14 mouse cellular contexts compared by ENCODE assay signal in genomic region chr3:34662008-34662711, GRCm38 (mm10). TPM values are rescaled to one million over a fixed set of nuclear protein-coding genes. Genes with fewer than 3 reads are reported as not detected.
DNase-seq lines count a peak whose midpoint lies in the region; ATAC-seq lines count a peak whose summit lies in the region.
"Had no signal": no experiment of that assay in that cellular context is flagged by ENCODE, and none has a peak within 500 bp of the region (broad histone marks: within the 10 kb centered on the region; RNA-seq: fewer than 3 reads in every experiment).

No protein-coding gene starts in this region.

- H3K9me3 ChIP-seq in forebrain, embryonic 16.5 days (ENCODE audit: control insufficient read depth, low read length): no peaks in the 10 kb centered on the region
- no peaks in the 10 kb centered on the region for H3K9me3 ChIP-seq in midbrain, embryonic 14.5 days (ENCODE audit: control insufficient read depth, low read length)
- H3K9me3 ChIP-seq in stomach, embryonic 15.5 days: no peaks in the 10 kb centered on the region

- peaks cover 69% of the 10 kb centered on the region for H3K4me1 ChIP-seq in forebrain, embryonic 16.5 days (replicated peaks; ENCODE audit: control insufficient read depth, insufficient read depth, low read length)
- H3K4me1 ChIP-seq in midbrain, embryonic 14.5 days (ENCODE audit: control insufficient read depth, insufficient read depth, low read length): peaks cover 34% of the 10 kb centered on the region
- H3K4me1 ChIP-seq in stomach, embryonic 15.5 days: peaks cover 5% of the 10 kb centered on the region; the same call in 1 of the 2 replicates

- no peaks in the 10 kb centered on the region for H3K36me3 ChIP-seq in forebrain, embryonic 16.5 days (ENCODE audit: control insufficient read depth, insufficient read depth)
- H3K36me3 ChIP-seq in midbrain, embryonic 14.5 days (ENCODE audit: control insufficient read depth, insufficient read depth, low read length): no peaks in the 10 kb centered on the region
- no peaks in the 10 kb centered on the region for H3K36me3 ChIP-seq in stomach, embryonic 15.5 days

- peak; percentile 60 for DNase-seq in embryo, embryonic 10.5 days (ENCODE audit: low spot score)
- DNase-seq in embryo, embryonic 10 days (ENCODE audit: low spot score): no peak
- peak; percentile 65 for DNase-seq in midbrain, embryonic 14.5 days
- no peak for DNase-seq in gastrocnemius, postnatal 4 days (ENCODE audit: low spot score in 2 of 2)
- no peak for DNase-seq in testis, postnatal 14 days (ENCODE audit: low spot score)
- DNase-seq: adrenal gland, postnatal 10 days; cerebellum, adult 8-10 months; kidney, postnatal 36 days; right cerebral cortex, postnatal 4 days; thymus, adult 2 months had no signal

- no peaks in the 10 kb centered on the region for H3K27me3 ChIP-seq in forebrain, embryonic 16.5 days (replicated peaks; ENCODE audit: control insufficient read depth, insufficient read depth, low read length)
- H3K27me3 ChIP-seq in midbrain, embryonic 14.5 days (ENCODE audit: control insufficient read depth, insufficient read depth, low read length): peaks cover 32% of the 10 kb centered on the region
- H3K27me3 ChIP-seq in stomach, embryonic 15.5 days (replicated peaks): peaks cover 70% of the 10 kb centered on the region

- H3K27ac ChIP-seq in forebrain, embryonic 16.5 days (ENCODE audit: low read length): peak overlapping the region; percentile 92
- H3K27ac ChIP-seq in midbrain, embryonic 14.5 days (replicated peaks; ENCODE audit: low read depth, low read length): peak overlapping the region; percentile 89
- no peak overlapping the region for H3K27ac ChIP-seq in stomach, embryonic 15.5 days

- WGBS in forebrain, embryonic 16.5 days: under 1% methylated on average over 15 of the region's 15 CpGs
- WGBS in midbrain, embryonic 14.5 days: 1% methylated on average over 15 of the region's 15 CpGs
- 19% methylated on average over 15 of the region's 15 CpGs for WGBS in stomach, embryonic 15.5 days

- H3K4me2 ChIP-seq in forebrain, embryonic 16.5 days (ENCODE audit: low read length): peak overlapping the region; percentile 80
- peak overlapping the region; percentile 83 for H3K4me2 ChIP-seq in midbrain, embryonic 14.5 days (ENCODE audit: low read length)
- peak overlapping the region; percentile 57; the same call in 1 of the 2 replicates for H3K4me2 ChIP-seq in stomach, embryonic 15.5 days

- H3K9ac ChIP-seq in forebrain, embryonic 16.5 days (replicated peaks; ENCODE audit: low read depth, low read length): peak overlapping the region; percentile 64
- peak overlapping the region; percentile 63 for H3K9ac ChIP-seq in midbrain, embryonic 14.5 days (replicated peaks; ENCODE audit: low read length)
- no peak overlapping the region for H3K9ac ChIP-seq in stomach, embryonic 15.5 days
- H3K9ac ChIP-seq: lung, embryonic 14.5 days had no signal

- peak overlapping the region; percentile 42 for H3K4me3 ChIP-seq in forebrain, embryonic 16.5 days (replicated peaks; ENCODE audit: low read length)
- H3K4me3 ChIP-seq in midbrain, embryonic 14.5 days (replicated peaks; ENCODE audit: low read depth, low read length): peak overlapping the region; percentile 38
- H3K4me3 ChIP-seq in stomach, embryonic 15.5 days (replicated peaks): no peak overlapping the region; the same call in 1 of the 2 replicates

- peak; percentile 16 for ATAC-seq in forebrain, embryonic 16.5 days
- ATAC-seq in midbrain, embryonic 14.5 days (ENCODE audit: low FRiP score, low TSS enrichment): no peak
- no peak for ATAC-seq in stomach, embryonic 15.5 days (ENCODE audit: insufficient read depth, low FRiP score, low read depth)
- ATAC-seq in megakaryocyte-erythroid progenitor cell, adult 5-6 weeks (replicated peaks; ENCODE audit: low FRiP score, low TSS enrichment, poor library complexity, severe bottlenecking): no peak

RNA-seq across cellular contexts. Expression of gene Sox2, which starts 12.0 kb away (rescaled TPM):
- polyA plus RNA-seq in forebrain, embryonic 16.5 days (2015; fragmentation: Nextera tagmentation; extraction: Ambion mirVana): 20.8 and 24.0 TPM in 2 replicates
- polyA plus RNA-seq in midbrain, embryonic 14.5 days (2014; fragmentation: Nextera tagmentation; extraction: Ambion mirVana): 16.8 and 22.4 TPM in 2 replicates
- 11.6 and 14.0 TPM in 2 replicates for polyA plus RNA-seq in stomach, embryonic 15.5 days (2015; fragmentation: Nextera tagmentation; extraction: Ambion mirVana)
- under 1 TPM; 0.47 to 0.74 TPM for total RNA-seq in gastrocnemius, postnatal 4 days (2021)
- not detected in 2 replicates for total RNA-seq in megakaryocyte-erythroid progenitor cell, adult 5-6 weeks (2014; fragmentation: Nextera tagmentation)
- total RNA-seq in megakaryocyte-erythroid progenitor cell, adult 5-6 weeks (2017): not detected in 2 replicates

Comparison
In these comparisons a context has a peak if more than half of its experiments do, and no peak if none do; other contexts are left out.
1. DNase-seq: peak in embryo, embryonic 10.5 days (single experiment) and midbrain, embryonic 14.5 days (single experiment); none in embryo, embryonic 10 days (single experiment), gastrocnemius, postnatal 4 days (0 of 2) and testis, postnatal 14 days (single experiment).
2. Peak in every context shown above with its lines, with median percentiles within 50 percentile points of each other: H3K4me2 ChIP-seq.